Mouse (Mus musculus) gastrocnemius, postnatal 36 days (tissue): ENCODE measurements around the gene Dph7. TPM values are rescaled to one million over a fixed set of nuclear protein-coding genes. Genes with fewer than 3 reads are reported as not detected.
"Not testable (repeated sequence)": the region's sequence is repeated elsewhere in the genome, so short reads cannot be mapped to it uniquely, and the experiment has no call there.

Experiments
- DNase-seq, 2 experiments: peaks; one replicate each; pipeline ENCODE4 v3.0.0; 2022
- intact Hi-C: fragments of 180-260 bp; cut with DNase I; formaldehyde crosslinking; loops from one replicate; pipeline ENCODE4 v1.15.1; 2025
- microRNA-seq, 2 experiments: library from miRNA; unstranded; fragments of <30 nt; microRNA quantifications; one replicate each; pipeline ENCODE4 v1.2.0; 2021
- total RNA-seq, 2 experiments: library from RNA; stranded (reverse); gene quantifications; 2 replicates each; pipeline ENCODE4 v1.2.3; 2021

Dph7 gene
- total RNA-seq, 2 experiments from 2014 or later = 3.1 to 3.5 TPM

DNA sequence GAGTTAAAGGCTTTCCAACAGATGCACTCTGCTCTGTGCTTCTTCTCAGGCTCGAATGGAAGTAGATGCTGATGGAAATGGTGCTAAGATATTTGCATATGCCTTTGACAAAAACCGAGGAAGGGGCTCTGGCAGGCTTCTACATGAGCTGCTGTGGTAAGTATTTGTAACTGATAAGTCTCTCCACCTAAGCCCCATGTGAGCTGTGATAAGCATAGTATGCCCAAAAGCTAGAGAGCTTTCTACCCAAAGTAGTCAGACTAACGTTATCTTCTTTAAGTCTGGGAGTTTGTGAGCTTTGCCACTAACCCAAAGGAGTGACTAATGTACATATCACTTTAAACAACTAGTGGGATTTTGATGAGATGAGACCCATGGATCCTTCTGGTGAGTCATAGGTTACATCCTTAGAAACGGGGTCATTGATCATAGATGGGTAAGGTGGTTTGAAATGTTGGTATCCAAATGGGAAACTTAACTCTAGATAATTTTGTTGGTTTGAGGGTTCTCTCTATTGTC is 9.6 kb upstream of the Dph7 start:
- DNase-seq = no peak
- intact Hi-C loops = no loop called here

DNA sequence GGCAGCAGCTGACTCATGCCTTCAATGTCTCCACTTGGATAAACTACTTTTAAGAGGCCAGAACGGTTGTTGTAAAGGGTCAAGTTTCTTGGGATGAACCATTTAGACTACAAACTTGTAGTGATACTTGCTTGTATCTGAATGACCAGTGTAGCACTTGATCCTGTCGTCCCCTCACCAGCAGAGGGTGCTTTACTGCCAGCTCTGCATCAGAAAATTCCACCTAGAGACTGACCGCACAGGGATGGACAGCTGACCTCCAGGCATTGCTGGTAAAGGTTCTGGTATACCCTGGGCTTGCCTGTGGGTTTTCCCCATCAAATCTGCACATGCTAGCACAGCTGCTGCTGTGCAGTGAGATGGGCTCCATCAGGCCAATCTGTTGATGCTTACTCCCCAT is 1.3 kb upstream of the Dph7 start:
- intact Hi-C loops = no loop called here

DNA sequence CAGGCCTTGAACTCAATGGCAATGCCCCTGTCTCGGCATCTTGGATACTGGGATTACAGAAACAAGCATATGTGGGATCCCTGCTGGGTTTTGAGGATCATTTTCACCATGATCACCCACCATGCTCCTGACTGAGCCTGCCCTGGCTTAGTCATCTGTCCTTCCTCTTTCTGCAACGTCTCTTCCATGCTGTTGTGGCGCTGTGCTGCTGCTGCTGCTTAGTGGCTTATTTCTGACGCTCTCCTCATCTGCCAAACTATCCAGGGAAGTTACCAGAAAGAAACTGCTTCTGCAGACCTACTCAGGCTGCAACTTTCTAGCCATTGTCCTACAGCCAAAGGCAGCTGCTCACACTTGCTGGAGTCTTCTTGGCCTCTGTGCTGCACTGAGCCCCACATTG is 8.2 kb downstream of the Dph7 start:
- DNase-seq = no peak
- intact Hi-C loops = no loop called here

More for the DNA sequence above, 1.3 kb upstream of the Dph7 start:
- DNase-seq = no peak

DNA sequence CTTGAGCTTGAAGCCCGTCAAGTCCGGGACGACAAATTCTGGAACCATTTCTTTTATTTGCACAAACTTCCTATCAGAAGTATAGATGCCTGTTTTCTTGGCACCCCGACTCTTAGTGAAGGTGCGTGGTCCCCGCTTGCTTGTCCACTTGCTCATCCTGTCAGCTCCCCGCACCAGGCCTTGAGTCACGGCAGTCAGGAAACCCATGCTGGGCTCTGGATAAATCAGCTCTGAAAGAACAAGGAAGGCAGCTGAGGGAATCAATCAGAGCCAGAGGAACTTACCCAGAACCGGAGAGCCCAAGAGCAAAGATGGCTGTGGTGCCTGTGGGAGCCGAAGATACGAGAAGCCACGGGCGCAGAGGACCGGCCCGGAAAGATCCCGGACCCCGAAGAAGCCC is 12.3 kb downstream of the Dph7 start:
- intact Hi-C loops, DNase-seq: not testable (repeated sequence)

DNA sequence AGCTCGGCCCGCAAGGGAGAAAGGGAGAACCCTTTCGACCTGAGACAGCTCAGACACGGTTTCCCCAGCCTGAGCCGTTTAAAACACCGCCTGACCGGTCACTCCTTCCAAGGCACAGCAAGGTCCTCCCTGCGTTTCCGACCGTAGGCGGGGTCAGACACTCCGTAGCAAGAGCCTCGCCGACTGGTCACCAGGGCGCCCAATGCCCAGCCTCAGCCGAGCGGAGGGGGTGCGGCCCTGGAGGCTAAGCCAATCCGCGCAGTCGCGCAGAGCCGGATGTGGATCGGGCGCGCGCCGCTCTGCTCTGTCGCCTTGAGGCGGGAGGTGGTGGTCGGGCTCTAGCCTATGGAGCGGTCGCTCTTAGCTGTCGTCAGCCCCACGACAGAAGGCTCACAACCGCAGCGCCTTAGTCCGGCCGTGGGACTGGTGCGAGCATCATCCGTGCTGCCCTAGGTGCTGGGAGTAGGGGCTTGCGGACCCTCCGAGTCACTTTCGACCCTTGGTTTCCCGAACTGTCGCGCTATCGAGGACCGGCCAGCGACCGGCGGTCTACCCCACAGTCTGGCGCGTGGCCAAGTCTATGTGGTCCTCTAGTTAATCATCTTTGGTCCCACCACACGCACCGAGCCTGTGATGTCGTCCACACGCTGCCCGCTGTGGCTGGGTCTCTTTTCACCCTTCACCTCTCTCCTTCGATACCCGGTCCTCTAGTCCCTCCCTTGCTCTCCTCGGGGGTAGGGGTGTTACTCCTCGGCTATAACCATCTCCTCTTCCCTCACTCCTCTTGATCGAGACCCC is 12.9 kb downstream of the Dph7 start, which contains the start of gene Mrpl41:
Mrpl41 (minus strand) TSS at position 193 of the 798 bp plus-strand sequence.
- intact Hi-C loops = no loop called here
- DNase-seq = peak; percentile 89 to 96

DNA sequence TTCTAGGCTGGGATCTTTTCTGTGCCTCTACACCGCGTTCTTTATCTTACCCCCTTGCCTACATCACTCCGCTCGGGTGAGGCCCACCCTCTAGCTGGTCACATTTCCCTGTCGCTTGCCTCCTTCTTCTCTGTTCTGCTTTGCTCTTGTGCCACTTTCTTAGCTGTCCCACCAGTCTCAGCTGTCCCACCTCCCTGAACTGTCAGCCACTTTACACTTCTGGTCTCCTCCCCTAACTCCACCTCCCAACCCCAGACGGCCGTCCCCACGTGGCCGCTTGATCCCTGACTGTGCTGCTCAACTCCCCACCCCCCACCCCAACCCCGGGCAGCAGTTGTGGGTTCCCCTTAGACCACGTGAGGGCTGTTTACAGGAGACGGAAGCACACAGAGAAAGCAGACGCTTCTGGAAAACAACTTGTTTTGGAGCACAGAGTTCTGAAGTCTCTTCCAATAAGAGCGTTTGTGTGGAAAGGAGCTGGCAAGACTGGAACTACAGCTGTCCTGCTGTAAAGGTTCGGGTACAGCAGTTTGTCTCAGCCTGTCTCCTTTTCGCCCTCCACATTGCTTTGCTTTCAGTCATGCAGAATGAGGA is 13.6 kb downstream of the Dph7 start, which contains the start of gene Pnpla7:
Pnpla7 (plus strand) TSS at position 330 of the 594 bp plus-strand sequence.
- peak; percentile 62 to 84 for DNase-seq
- intact Hi-C loops = no loop called here

DNA sequence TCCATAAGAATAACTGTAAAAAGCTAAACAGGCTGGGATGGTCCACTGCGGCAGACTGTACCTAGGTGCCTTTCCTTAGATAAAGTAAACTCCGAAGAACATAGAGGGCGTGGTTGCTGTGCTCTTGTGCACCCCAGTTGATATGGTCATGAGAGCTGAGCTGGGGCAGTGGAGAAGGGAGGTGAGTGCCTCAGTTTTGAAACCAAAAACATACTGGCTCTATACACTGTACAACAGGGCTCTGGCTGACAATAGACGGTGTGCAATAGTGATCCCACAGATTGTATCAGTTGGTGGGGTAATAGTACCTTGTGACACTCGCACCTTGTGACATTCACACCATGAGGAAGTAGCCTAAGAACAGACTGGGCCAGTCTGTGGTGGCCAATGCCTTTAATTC is 14.8 kb downstream of the Dph7 start:
- intact Hi-C loops = no loop called here
- no peak for DNase-seq

DNA sequence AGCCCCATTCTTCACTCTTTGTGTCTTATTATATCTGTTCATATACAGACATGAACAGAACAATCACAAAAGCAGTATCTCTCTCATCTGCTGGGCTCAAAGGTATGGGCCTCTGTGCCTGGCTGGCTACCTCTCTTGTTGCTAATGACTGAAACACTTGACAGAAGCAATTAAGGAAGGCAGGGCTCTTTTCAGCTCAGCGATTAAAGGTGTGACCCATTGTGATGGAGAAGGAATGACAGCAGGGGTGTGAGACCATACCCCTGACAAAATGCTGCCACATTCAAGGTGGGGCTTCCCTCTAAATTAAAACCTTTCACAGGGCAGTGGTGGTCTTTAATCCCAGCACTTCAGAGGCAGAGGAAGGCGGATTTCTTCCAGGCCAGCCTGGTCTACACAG is 25.6 kb downstream of the Dph7 start:
- DNase-seq = no peak
- intact Hi-C loops = no loop called here

DNA sequence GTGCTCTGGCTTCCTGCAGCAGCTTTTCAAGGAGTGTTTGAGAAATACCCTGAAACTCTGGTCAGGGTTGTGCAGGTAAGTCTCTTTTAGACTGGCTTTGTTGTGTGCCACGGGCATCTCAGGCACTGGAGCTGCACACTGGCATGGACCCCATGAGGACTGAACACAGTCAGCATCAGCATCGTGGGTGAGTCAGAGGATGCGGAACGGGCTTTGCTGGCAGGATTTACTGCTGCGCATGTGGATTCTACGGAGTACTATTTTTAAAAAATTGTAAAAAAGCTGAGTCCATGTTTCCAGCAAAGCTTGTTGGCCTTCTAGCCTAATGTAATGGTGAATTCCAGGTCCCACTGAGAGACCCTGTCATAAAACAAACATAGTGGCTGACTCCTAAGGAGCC is 33.1 kb downstream of the Dph7 start:
- intact Hi-C loops = no loop called here
- DNase-seq = no peak

DNA sequence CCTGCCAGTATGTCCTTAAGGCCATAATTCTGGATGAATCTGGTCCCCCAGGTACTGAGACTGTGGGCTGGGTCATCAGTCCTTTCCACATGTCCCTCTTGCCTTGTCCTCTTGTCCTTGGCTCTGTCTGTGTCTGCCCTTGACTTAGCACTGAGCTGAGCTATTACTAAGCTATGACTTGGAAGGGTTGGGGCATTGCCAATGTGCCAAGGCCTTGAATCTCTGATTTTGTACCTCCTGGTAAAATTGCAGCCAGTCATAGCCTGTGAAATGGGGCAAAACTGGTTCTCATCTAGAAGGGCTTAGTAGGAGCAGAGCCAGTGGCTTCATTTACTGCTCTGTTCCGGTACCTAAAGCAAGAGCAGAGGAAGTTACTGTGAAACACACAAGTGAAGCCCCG is 34.3 kb downstream of the Dph7 start:
- intact Hi-C loops = no loop called here

DNA sequence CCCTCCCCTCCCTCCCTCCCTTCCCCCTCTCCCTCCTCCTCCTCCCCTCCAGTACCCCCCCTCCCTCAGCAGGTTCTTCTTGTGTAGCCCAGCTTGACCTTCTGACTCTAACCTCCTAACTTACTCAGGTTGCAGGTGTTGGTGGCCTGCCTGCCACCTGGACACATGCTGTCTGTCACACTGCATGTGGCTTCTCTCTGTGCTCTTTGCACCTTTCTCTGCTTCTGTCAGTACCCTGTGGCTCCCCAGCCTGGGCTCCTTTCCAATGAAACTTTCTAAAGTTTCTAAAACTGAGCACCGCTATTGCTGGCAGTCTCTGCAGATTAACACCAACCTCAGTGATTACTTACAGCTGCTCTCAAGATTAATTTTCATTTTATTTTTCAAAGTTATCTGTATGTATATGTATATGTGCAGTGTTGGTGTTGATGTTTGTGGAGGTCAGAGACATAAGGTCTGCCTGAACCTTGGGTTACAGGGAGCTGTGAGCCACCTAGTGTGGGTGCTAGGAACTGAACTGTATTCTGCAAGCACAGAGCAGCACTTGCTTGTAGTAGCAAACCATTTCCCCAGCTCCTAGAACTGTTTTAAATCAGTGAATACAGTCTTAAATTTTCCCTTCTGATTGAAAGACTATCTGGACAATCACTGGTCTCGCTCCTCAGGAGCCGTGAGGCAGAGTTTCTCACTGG is 38.5 kb downstream of the Dph7 start:
- intact Hi-C loops = loop anchor here (5.0 kb wide), 1 partner anchor 148 kb away; no protein-coding TSS in a partner anchor
- DNase-seq = no peak

More for the DNA sequence above, 34.3 kb downstream of the Dph7 start:
- DNase-seq = no peak

DNA sequence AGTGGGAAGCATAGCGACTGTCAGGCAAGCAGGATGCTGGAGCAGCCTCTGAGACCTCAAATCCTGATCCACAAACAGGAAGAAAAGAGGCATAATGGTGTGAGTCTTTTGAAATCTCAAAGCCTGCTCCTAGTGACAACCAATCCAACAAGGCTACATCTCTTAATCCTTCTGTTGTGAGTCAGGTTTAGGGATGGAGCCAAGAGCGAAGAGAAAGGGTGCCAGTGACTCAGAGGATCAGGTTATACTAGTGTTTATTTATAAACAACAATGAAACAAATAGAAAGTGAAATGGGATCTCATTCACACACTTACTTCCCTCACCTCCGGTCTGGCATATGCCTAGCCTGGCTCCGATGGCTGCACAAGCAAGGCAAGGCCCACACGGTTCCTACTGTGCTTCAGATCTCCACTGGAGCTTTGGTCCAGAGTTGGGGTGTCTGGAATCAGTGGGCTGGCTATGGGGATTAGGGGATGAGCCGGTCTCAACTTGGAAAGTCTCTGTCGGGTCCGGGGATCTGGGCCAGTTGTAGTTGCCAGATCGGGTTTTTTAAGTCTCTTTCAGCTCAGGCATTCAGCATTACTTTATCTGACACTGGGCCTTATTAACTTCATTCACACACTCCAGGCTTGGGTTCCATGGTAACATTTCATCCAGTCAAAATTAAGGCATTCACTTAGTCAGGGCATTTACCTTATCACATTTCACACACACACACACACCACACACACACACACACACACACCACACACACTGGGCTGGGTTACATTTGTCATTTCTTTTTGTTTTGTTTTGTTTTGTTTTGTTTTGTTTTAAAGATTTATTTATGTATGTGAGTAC is 42.0 kb downstream of the Dph7 start:
- intact Hi-C loops = loop anchor here (5.0 kb wide), 1 partner anchor 152 kb away; no protein-coding TSS in a partner anchor
- no peak for DNase-seq

DNA sequence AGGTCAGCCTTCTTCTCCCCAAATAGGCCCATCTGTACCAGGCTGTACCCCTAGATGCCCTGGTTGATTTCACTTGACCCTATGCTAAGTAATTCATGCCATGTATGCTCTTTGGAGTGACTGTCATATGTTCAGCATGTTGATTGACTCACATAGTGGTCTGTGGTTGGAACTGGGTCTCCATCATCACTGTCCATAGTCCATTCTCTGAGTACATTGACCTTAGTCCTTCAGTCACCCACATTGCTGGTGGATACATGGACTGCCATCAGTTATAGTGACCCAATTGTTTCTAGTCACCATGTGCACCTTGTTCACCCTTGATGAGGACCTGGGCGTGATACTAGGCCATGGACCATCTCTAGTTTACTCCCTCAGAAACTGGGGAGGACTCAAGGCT is 44.6 kb downstream of the Dph7 start:
- intact Hi-C loops = no loop called here
- DNase-seq = no peak

DNA sequence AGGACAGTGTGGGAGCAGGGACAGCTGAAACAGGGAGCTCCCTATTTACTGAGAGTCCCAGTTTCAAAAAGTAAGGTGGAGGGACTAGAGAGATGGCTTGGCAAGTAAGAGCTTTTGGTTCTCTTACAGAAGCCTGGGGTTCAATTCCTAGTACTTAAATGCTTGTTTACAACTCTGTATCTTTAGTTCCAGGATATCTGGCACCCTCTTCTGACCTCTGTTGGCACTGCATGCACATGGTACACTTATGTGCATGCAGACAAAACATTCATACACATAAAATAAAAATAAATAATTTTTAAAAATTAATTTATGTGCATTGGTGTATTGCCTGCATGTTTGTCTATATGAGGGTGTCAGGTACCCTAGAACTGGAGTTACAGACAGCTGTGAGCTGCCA is 46.0 kb downstream of the Dph7 start:
- DNase-seq = no peak
- intact Hi-C loops = no loop called here

Small RNAs within 50 kb of the gene (microRNA-seq; reads per million reads assigned to microRNA genes)
- 0 reads per million in 2 experiments for gene Gm22875

Other genes starting within 250 kb of the Dph7 start
- under 1 TPM; 0.03 to 0.07 TPM for gene Cacna1b, start 199.2 kb upstream of the Dph7 start, total RNA-seq
- gene Ehmt1, start 42.8 kb upstream of the Dph7 start, total RNA-seq = 10 to 100 TPM; 22.4 to 28.8 TPM
- gene Arrdc1, start 27.1 kb upstream of the Dph7 start, total RNA-seq = 1 to 10 TPM; 2.2 to 2.4 TPM
- 10 to 100 TPM; 19.4 to 19.5 TPM for gene Zmynd19, start 12.6 kb upstream of the Dph7 start, total RNA-seq
- gene Mrpl41, start 12.7 kb downstream of the Dph7 start, total RNA-seq = 10 to 100 TPM; 35.7 to 38.7 TPM
- gene Pnpla7, start 13.6 kb downstream of the Dph7 start, total RNA-seq = 10 to 100 TPM; 33.2 to 43.0 TPM
- 10 to 100 TPM in 1 of 2 experiments, 1 to 10 TPM in 1; 7.9 to 10.7 TPM for gene Nsmf, start 92.0 kb downstream of the Dph7 start, total RNA-seq
- gene Entpd8, start 117.9 kb downstream of the Dph7 start, total RNA-seq = under 1 TPM in 1 of 2 experiments, not detected in 1; 0.23 TPM
- gene Noxa1, start 132.7 kb downstream of the Dph7 start, total RNA-seq = not detected
- 1 to 10 TPM; 5.9 to 6.7 TPM for gene Nrarp, start 218.4 kb downstream of the Dph7 start, total RNA-seq
- gene Tor4a, start 234.5 kb downstream of the Dph7 start, total RNA-seq = 1 to 10 TPM in 1 of 2 experiments, under 1 TPM in 1; 0.54 to 1.2 TPM
- gene Nelfb, start 249.1 kb downstream of the Dph7 start, total RNA-seq = 10 to 100 TPM; 18.2 to 19.5 TPM